Mouse (Mus musculus) kidney, postnatal 0 days (tissue): Measurements from ENCODE around the gene Hs3st4. TPM values are rescaled to one million over a fixed set of nuclear protein-coding genes. Genes with fewer than 3 reads are reported as not detected.

Experiments used
- ATAC-seq: fragments of 200-750 bp; cut with Nextera tagmentation; replicated peaks from 2 replicates; pipeline ENCODE4 v1.8.0; 2017; ENCODE audit warnings: low read depth, moderate number of reproducible peaks, moderate TSS enrichment, moderate library complexity; ENCODE audit not compliant: low FRiP score
- DNase-seq: peaks from one replicate; pipeline ENCODE4 v3.0.0-alpha.2; 2016; ENCODE audit warnings: low spot score
- H3K27ac ChIP-seq: fragments of 300-500 bp; sonication (generic); 2 replicates; pipeline ENCODE4 v1.5.1; 2014; ENCODE audit warnings: mild to moderate bottlenecking
- H3K27me3 ChIP-seq: fragments of 300-500 bp; sonication (generic); 2 replicates; pipeline ENCODE4 v1.6.1; 2014; ENCODE audit warnings: low read length, mixed read lengths; ENCODE audit not compliant: insufficient read depth
- H3K36me3 ChIP-seq: fragments of 300-500 bp; sonication (generic); 2 replicates; pipeline ENCODE4 v1.6.1; 2014; ENCODE audit warnings: low read length, mixed read lengths; ENCODE audit not compliant: insufficient read depth
- H3K4me1 ChIP-seq: fragments of 300-500 bp; sonication (generic); replicated peaks from 2 replicates; pipeline ENCODE4 v1.6.1; 2014; ENCODE audit warnings: antibody characterized with exemption, low read length, mixed read lengths; ENCODE audit not compliant: insufficient read depth
- H3K4me2 ChIP-seq: fragments of 300-500 bp; sonication (generic); 2 replicates; pipeline ENCODE4 v1.6.1; 2014; ENCODE audit warnings: mild to moderate bottlenecking, low read length, moderate library complexity, mixed read lengths
- H3K4me3 ChIP-seq: fragments of 300-500 bp; sonication (generic); replicated peaks from 2 replicates; pipeline ENCODE4 v1.5.1; 2014; ENCODE audit warnings: low read depth, low read length
- H3K9ac ChIP-seq: fragments of 300-500 bp; sonication (generic); 2 replicates; pipeline ENCODE4 v1.6.1; 2014; ENCODE audit warnings: low read depth, low read length
- H3K9me3 ChIP-seq: fragments of 300-500 bp; sonication (generic); replicated peaks from 2 replicates; pipeline ENCODE4 v1.6.1; 2016; ENCODE audit warnings: low read length, inconsistent platforms, mixed read lengths
- CTCF ChIP-seq: IDR thresholded peaks from 2 replicates; pipeline ENCODE4 v1.5.1; 2016; ENCODE audit warnings: antibody characterized with exemption, low read depth, mild to moderate bottlenecking, moderate library complexity
- WGBS: fragments of 180-500 bp; shearing (Covaris S2); extraction: QIAGEN DNeasy Blood & Tissue Kit; methylation state at CpG from one replicate; pipeline ENCODE4 v1.1.7; 2014; 5-methylcytosine and 5-hydroxymethylcytosine counted together
- polyA plus RNA-seq: library from polyadenylated mRNA; unstranded; fragments of >200 nt; fragmentation: Nextera tagmentation; extraction: Ambion mirVana; gene quantifications from 2 replicates; pipeline ENCODE4 v1.2.1, GENCODE M21; 2015

Hs3st4 gene
- polyA plus RNA-seq, 1 experiment from 2014 or later = 0.04 TPM

DNA sequence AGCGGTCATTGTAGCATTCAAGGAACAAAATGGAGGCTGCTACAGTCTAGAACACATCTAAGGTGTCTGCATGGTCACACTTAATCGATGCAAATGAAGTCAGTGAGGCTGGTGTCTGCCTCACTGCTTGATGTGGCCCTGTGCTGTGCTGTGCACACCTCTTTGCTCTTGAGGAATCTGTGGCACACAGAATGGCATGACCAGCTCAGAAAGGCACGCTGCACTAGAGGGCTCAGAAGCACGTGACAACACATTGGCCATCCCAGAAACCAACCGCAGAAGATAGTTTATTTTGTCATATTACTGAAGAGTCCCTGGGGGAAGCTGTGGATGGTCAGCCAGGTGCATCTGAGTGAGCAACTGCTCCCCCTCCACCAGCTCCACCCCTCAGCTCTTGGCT is 44.2 kb downstream of the Hs3st4 start:
- Histone ChIP-seq H3K9me3 (no peaks in the 10 kb centered on the region), H3K36me3 (no peaks in the 10 kb centered on the region), H3K27ac (no peak overlapping the region), H3K4me3 (no peak overlapping the region), H3K9ac (no peak overlapping the region), H3K4me2 (no peak overlapping the region), H3K27me3 (no peaks in the 10 kb centered on the region), H3K4me1 (no peaks in the 10 kb centered on the region)
- no peak for ATAC-seq
- no peak for TF ChIP-seq CTCF
- no peak for DNase-seq
- 63% methylated on average over 5 of the region's 5 CpGs for WGBS

DNA sequence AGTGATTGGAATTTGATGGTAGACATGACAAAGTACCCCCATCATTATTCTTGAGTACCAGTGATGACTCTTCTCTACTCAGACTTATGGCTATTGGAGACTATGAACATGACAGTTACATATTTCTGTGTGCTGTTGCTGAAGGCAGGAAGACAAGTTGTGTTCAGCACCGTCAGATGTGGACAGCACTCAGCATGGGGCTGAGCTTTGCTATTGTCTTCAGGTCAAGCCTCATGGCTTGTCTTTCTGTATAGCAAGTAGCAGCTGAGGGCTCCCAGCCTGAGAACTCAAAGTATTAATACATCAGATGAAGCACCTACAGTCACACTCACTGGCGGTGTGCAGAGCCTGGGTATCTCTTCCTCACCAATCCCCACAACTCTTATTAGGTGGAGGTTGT is 49.6 kb downstream of the Hs3st4 start:
- Histone ChIP-seq H3K4me3 (no peak overlapping the region), H3K9me3 (no peaks in the 10 kb centered on the region), H3K4me1 (no peaks in the 10 kb centered on the region), H3K4me2 (no peak overlapping the region), H3K27ac (no peak overlapping the region), H3K9ac (no peak overlapping the region), H3K27me3 (no peaks in the 10 kb centered on the region), H3K36me3 (no peaks in the 10 kb centered on the region)
- no peak for ATAC-seq
- TF ChIP-seq CTCF = no peak
- DNase-seq = peak; percentile 58
- 50% methylated on average over 2 of the region's 2 CpGs for WGBS

DNA sequence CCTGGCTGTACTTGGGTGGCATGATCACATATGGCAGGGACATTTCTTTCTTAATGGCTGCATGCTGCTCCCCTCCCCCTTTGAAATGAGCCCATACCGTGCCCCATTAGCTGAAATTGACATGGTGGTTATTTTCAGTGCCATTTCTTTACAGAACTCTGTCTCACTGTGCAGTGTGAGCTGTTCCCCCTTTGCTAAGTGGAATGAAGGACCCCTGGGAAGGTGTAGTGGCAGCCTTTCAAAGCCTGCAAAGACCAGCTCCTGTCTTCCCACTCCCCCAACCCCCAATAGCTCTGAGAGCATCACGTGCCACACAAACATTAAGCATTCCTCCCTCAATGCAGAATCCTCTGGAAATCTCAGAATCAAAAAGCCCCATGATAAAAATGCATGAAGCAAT is 50.7 kb downstream of the Hs3st4 start:
- Histone ChIP-seq H3K9me3 (no peaks in the 10 kb centered on the region), H3K4me3 (no peak overlapping the region), H3K36me3 (no peaks in the 10 kb centered on the region), H3K27ac (no peak overlapping the region), H3K27me3 (no peaks in the 10 kb centered on the region), H3K4me1 (no peaks in the 10 kb centered on the region), H3K4me2 (no peak overlapping the region), H3K9ac (no peak overlapping the region)
- TF ChIP-seq CTCF = no peak
- no peak for DNase-seq
- WGBS = 78% methylated on average over 2 of the region's 2 CpGs
- no peak for ATAC-seq

DNA sequence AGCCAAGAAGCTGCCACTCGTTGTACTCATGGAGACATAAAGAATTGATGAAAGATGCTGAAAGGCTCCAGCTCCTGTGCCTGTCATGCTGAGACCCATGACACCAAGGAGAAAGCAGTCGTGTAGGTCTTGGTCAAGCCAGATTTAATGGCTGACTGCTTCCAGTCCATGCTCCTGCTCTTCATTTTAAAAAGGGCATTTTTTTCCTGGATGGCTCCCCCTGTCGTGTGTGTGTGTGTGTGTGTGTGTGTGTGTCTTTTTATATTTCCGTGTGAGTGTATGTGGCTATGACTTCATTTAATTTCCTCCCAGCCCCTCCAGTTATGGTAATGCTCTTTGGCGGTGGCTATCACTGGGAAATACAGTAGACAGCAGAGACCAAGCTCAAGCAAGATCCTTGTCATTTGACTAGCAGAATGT is 54.6 kb downstream of the Hs3st4 start:
- no peak overlapping the region for H3K27ac ChIP-seq
- no peak for TF ChIP-seq CTCF
- H3K9ac ChIP-seq = no peak overlapping the region
- no peak overlapping the region for H3K4me3 ChIP-seq
- H3K4me2 ChIP-seq = no peak overlapping the region
- no peaks in the 10 kb centered on the region for H3K36me3 ChIP-seq
- H3K27me3 ChIP-seq = no peaks in the 10 kb centered on the region
- no peaks in the 10 kb centered on the region for H3K4me1 ChIP-seq
- ATAC-seq (no peak), DNase-seq (no peak)
- no peaks in the 10 kb centered on the region for H3K9me3 ChIP-seq
- WGBS = 40% methylated on average over 5 of the region's 5 CpGs

DNA sequence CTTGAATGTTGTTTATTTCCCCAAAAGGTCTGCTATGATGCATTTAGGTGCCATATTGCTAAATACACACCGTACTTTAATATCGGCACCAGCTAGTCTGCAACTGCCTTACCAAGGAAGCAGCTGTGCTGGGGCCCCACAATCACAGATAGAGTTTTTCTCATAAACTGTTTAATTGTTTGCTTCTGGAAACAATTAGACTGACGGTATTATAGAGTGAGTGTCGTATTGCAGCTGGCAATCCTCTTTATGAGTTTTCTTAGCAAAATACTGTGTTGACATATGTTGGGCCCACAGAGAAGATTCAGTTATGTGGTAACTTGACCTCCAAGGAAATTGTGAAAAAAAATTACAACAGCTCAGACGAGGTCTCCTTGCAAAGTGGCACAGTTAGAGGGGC is 56.5 kb downstream of the Hs3st4 start:
- Histone ChIP-seq H3K36me3 (no peaks in the 10 kb centered on the region), H3K27me3 (no peaks in the 10 kb centered on the region), H3K4me3 (no peak overlapping the region), H3K9ac (no peak overlapping the region), H3K27ac (no peak overlapping the region), H3K9me3 (no peaks in the 10 kb centered on the region), H3K4me1 (no peaks in the 10 kb centered on the region), H3K4me2 (no peak overlapping the region)
- no peak for TF ChIP-seq CTCF
- ATAC-seq (no peak), DNase-seq (peak; percentile 9)
- 40% methylated on average over 5 of the region's 5 CpGs for WGBS

DNA sequence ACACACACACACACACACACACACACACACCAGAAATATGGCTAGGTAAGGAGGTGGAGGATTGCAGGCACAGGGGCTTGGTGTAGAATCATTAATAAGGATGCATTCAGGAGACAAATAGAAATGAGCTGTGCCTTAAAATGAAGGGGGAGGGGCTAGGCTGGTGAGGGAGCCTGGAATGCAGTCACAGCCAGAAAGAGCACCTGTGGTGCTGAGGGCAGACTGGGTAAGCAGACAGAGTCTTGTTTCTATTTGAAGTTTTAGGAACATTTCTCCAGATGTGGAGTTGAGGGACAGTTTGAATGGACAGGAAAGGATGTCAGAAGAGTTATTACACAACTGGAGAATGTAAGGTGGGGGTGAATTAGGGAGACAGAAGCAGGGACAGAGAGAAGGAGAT is 64.7 kb downstream of the Hs3st4 start:
- Histone ChIP-seq H3K4me1 (no peaks in the 10 kb centered on the region), H3K4me2 (no peak overlapping the region), H3K27ac (no peak overlapping the region), H3K36me3 (no peaks in the 10 kb centered on the region), H3K9me3 (no peaks in the 10 kb centered on the region), H3K27me3 (no peaks in the 10 kb centered on the region), H3K9ac (no peak overlapping the region), H3K4me3 (no peak overlapping the region)
- no peak for TF ChIP-seq CTCF
- ATAC-seq (no peak), DNase-seq (no peak)

DNA sequence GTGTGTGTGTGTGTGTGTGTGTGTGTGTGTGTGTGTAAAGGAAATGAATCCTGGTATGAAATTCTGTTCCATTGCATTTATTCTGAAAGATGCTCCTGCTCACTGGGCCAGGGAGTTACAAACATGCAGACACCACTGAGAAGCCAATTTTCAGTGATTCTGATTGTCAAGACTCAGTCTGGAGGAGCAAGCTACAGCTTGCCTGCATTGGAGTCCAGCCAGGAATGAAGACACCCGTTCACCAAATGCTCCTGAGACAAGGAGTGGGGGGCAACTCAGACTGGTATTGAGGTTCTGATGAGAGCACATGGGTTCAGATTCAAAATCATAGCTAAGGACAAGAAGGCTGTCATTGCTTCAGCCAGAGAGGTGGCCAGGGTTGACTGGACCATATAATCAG is 66.3 kb downstream of the Hs3st4 start:
- DNase-seq = no peak
- no peak for TF ChIP-seq CTCF
- no peak for ATAC-seq
- no peak overlapping the region for H3K9ac ChIP-seq
- H3K4me2 ChIP-seq = no peak overlapping the region
- 74% methylated on average over 1 of the region's 1 CpGs for WGBS
- no peaks in the 10 kb centered on the region for H3K36me3 ChIP-seq
- H3K4me3 ChIP-seq = no peak overlapping the region
- H3K9me3 ChIP-seq = no peaks in the 10 kb centered on the region
- H3K27me3 ChIP-seq = no peaks in the 10 kb centered on the region
- no peaks in the 10 kb centered on the region for H3K4me1 ChIP-seq
- no peak overlapping the region for H3K27ac ChIP-seq
